16 mouse cellular contexts compared by ENCODE assay signal in genomic region chr1:71688272-71688925, GRCm38 (mm10).
"Had no signal": no experiment of that assay in that cellular context is flagged by ENCODE, and none has a peak within 500 bp of the region (broad histone marks: within the 10 kb centered on the region; RNA-seq: fewer than 3 reads in every experiment).

No protein-coding gene starts in this region.

- H3K27ac ChIP-seq: intestine, embryonic 15.5 days; layer of hippocampus, adult 2 months; midbrain, embryonic 10.5 days; midbrain, embryonic 13.5 days; neural tube, embryonic 13.5 days had no signal

- ATAC-seq: intestine, embryonic 15.5 days; midbrain, embryonic 13.5 days; midbrain, embryonic 16.5 days had no signal

- H3K9me3 ChIP-seq: intestine, embryonic 15.5 days; midbrain, embryonic 10.5 days; midbrain, embryonic 13.5 days; neural tube, embryonic 13.5 days had no signal

- H3K4me1 ChIP-seq: intestine, embryonic 15.5 days; midbrain, embryonic 10.5 days; midbrain, embryonic 13.5 days had no signal

- H3K4me2 ChIP-seq: intestine, embryonic 15.5 days; midbrain, embryonic 13.5 days; neural tube, embryonic 13.5 days had no signal

- H3K36me3 ChIP-seq: intestine, embryonic 15.5 days; midbrain, embryonic 10.5 days; midbrain, embryonic 13.5 days; neural tube, embryonic 13.5 days had no signal

- H3K4me3 ChIP-seq: intestine, embryonic 15.5 days; layer of hippocampus, adult 2 months; midbrain, embryonic 10.5 days; midbrain, embryonic 13.5 days; myocyte; neural tube, embryonic 13.5 days had no signal

- H3K9ac ChIP-seq: intestine, embryonic 15.5 days; midbrain, embryonic 13.5 days; neural tube, embryonic 13.5 days had no signal

- H3K27me3 ChIP-seq: intestine, embryonic 15.5 days; midbrain, embryonic 13.5 days; neural tube, embryonic 13.5 days had no signal

- DNase-seq: kidney, adult 11 months; kidney, adult 8-10 months; kidney, postnatal 25 days; layer of hippocampus, adult 9-11 months; lung, adult 2 months; lung, postnatal 14 days; lung, postnatal 4 days; thymus, adult 18-20 months; thymus, postnatal 36 days had no signal
